Comparison of ENCODE assay signal across 8 mouse cellular contexts in the genomic region with DNA sequence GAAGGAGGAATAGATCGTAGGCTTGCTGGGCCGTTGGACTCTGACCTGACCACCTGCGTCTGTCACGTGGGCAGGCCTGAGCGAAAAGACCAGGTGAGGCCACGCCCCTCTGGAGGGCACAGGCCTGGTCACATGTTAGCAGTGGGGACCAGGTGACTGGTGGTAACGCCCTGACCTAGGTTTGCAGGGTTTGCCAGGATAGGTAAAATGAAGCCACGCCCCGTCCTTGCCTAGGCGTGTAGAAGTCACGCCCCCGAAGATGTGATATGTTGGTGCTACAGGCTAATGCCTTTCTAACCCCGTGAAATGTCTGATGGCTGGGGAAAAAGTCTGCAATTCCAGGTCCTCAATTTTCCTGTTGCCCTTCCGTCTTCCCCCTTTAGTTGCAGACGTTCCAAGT. TPM values are rescaled to one million over a fixed set of nuclear protein-coding genes. Genes with fewer than 3 reads are reported as not detected.
A peak's percentile ranks its signal among the peaks of the same experiment; 100 is the strongest.
DNase-seq lines count a peak whose midpoint lies in the region; ATAC-seq and TF ChIP-seq lines count a peak whose summit lies in the region.

No protein-coding gene starts in this region.

- H3K4me2 ChIP-seq in hindbrain, embryonic 13.5 days: peak overlapping the region; percentile 86
- peak overlapping the region; percentile 91 for H3K4me2 ChIP-seq in limb, embryonic 15.5 days
- peak overlapping the region; percentile 70 for H3K4me2 ChIP-seq in midbrain, embryonic 15.5 days

- peaks cover 56% of the 10 kb centered on the region for H3K27me3 ChIP-seq in hindbrain, embryonic 13.5 days
- peaks cover 17% of the 10 kb centered on the region for H3K27me3 ChIP-seq in limb, embryonic 15.5 days
- H3K27me3 ChIP-seq in midbrain, embryonic 15.5 days (replicated peaks): peaks cover 29% of the 10 kb centered on the region

- peak overlapping the region; percentile 78 for H3K9ac ChIP-seq in hindbrain, embryonic 13.5 days
- peak overlapping the region; percentile 58 for H3K9ac ChIP-seq in limb, embryonic 15.5 days
- peak overlapping the region; percentile 58 for H3K9ac ChIP-seq in midbrain, embryonic 15.5 days

- TF ChIP-seq POLR2A in cortical plate, adult 2 months (IDR thresholded peaks at IDR 0.05; ENCODE audit: extremely low read depth, insufficient read depth, low read length): no peak

- ATAC-seq in hindbrain, embryonic 13.5 days (ENCODE audit: low FRiP score): peak; percentile 55
- peak; percentile 22; the same call in 1 of the 2 replicates for ATAC-seq in limb, embryonic 15.5 days (ENCODE audit: insufficient number of reproducible peaks, low FRiP score, low TSS enrichment, low read depth)
- peak; percentile 60 for ATAC-seq in midbrain, embryonic 15.5 days (replicated peaks)

- intact Hi-C loops in left cerebral cortex, postnatal 14 days (cut with DNase I): loop anchor here (1.0 kb wide), 1 partner anchor 15 kb away; no protein-coding TSS in a partner anchor

- no peaks in the 10 kb centered on the region for H3K9me3 ChIP-seq in hindbrain, embryonic 13.5 days
- no peaks in the 10 kb centered on the region for H3K9me3 ChIP-seq in limb, embryonic 15.5 days
- no peaks in the 10 kb centered on the region for H3K9me3 ChIP-seq in midbrain, embryonic 15.5 days

- peak overlapping the region; percentile 43 for H3K4me3 ChIP-seq in cortical plate, adult 2 months (ENCODE audit: insufficient read depth, low read length)
- peak overlapping the region; percentile 55 for H3K4me3 ChIP-seq in hindbrain, embryonic 13.5 days
- H3K4me3 ChIP-seq in limb, embryonic 15.5 days: peak overlapping the region; percentile 61
- H3K4me3 ChIP-seq in midbrain, embryonic 15.5 days: peak overlapping the region; percentile 54

- peak; percentile 55 for DNase-seq in ovary, postnatal 36 days (ENCODE audit: low spot score)
- no peak for DNase-seq in ovary, postnatal 10 days (ENCODE audit: low spot score)
- no peak for DNase-seq in left cerebral cortex, postnatal 14 days (ENCODE audit: low spot score in 2 of 2)
- DNase-seq in gastrocnemius, postnatal 4 days (ENCODE audit: low spot score in 2 of 2): no peak

- WGBS in hindbrain, embryonic 13.5 days: 3% methylated on average over 15 of the region's 15 CpGs
- WGBS in limb, embryonic 15.5 days: 3% methylated on average over 15 of the region's 15 CpGs
- 3% methylated on average over 15 of the region's 15 CpGs for WGBS in midbrain, embryonic 15.5 days

- H3K36me3 ChIP-seq in hindbrain, embryonic 13.5 days: peaks cover 3% of the 10 kb centered on the region; the same call in 1 of the 2 replicates
- peaks cover 4% of the 10 kb centered on the region; the same call in 1 of the 2 replicates for H3K36me3 ChIP-seq in limb, embryonic 15.5 days
- no peaks in the 10 kb centered on the region for H3K36me3 ChIP-seq in midbrain, embryonic 15.5 days (replicated peaks)

- H3K4me1 ChIP-seq in cortical plate, adult 2 months (ENCODE audit: control insufficient read depth, insufficient read depth, low read length): peaks cover 6% of the 10 kb centered on the region; the same call in 1 of the 2 replicates
- peaks cover 29% of the 10 kb centered on the region for H3K4me1 ChIP-seq in hindbrain, embryonic 13.5 days (replicated peaks)
- peaks cover 25% of the 10 kb centered on the region for H3K4me1 ChIP-seq in limb, embryonic 15.5 days
- peaks cover 30% of the 10 kb centered on the region for H3K4me1 ChIP-seq in midbrain, embryonic 15.5 days

- no peak overlapping the region for H3K27ac ChIP-seq in cortical plate, adult 2 months (ENCODE audit: insufficient read depth, low read length)
- H3K27ac ChIP-seq in hindbrain, embryonic 13.5 days: peak overlapping the region; percentile 73
- peak overlapping the region; percentile 84 for H3K27ac ChIP-seq in limb, embryonic 15.5 days
- peak overlapping the region; percentile 72 for H3K27ac ChIP-seq in midbrain, embryonic 15.5 days

- TF ChIP-seq CTCF in cortical plate, adult 2 months (IDR thresholded peaks at IDR 0.05; ENCODE audit: extremely low read depth, insufficient read depth, low read length): no peak

RNA-seq across cellular contexts. Expression of a gene that starts 0.4 kb away (rescaled TPM):
- polyA plus RNA-seq in cortical plate, adult 2 months (2012; rRNA removed): 15.6 and 19.2 TPM in 2 replicates
- 25.1 and 25.5 TPM in 2 replicates for polyA plus RNA-seq in hindbrain, embryonic 13.5 days (2015; fragmentation: Nextera tagmentation; extraction: Ambion mirVana)
- polyA plus RNA-seq in limb, embryonic 15.5 days (2015; fragmentation: Nextera tagmentation; extraction: Ambion mirVana): 26.9 and 28.8 TPM in 2 replicates
- polyA plus RNA-seq in midbrain, embryonic 15.5 days (2015; fragmentation: Nextera tagmentation; extraction: Ambion mirVana): 38.9 and 41.1 TPM in 2 replicates
- total RNA-seq in left cerebral cortex, postnatal 14 days (2021): 1 to 10 TPM; 7.5 to 8.1 TPM
- 1 to 10 TPM; 3.5 to 4.5 TPM for total RNA-seq in gastrocnemius, postnatal 4 days (2021)

RNA-seq across cellular contexts. Expression of a gene that starts 12.3 kb away (rescaled TPM):
- 57.5 and 81.7 TPM in 2 replicates for polyA plus RNA-seq in cortical plate, adult 2 months (2012; rRNA removed)
- polyA plus RNA-seq in hindbrain, embryonic 13.5 days (2015; fragmentation: Nextera tagmentation; extraction: Ambion mirVana): 5.2 and 5.9 TPM in 2 replicates
- polyA plus RNA-seq in limb, embryonic 15.5 days (2015; fragmentation: Nextera tagmentation; extraction: Ambion mirVana): 30.4 and 42.5 TPM in 2 replicates
- 5.5 and 6.8 TPM in 2 replicates for polyA plus RNA-seq in midbrain, embryonic 15.5 days (2015; fragmentation: Nextera tagmentation; extraction: Ambion mirVana)
- 10 to 100 TPM; 51.5 to 65.4 TPM for total RNA-seq in left cerebral cortex, postnatal 14 days (2021)
- total RNA-seq in gastrocnemius, postnatal 4 days (2021): 10 to 100 TPM in 1 of 2 experiments, 1 to 10 TPM in 1; 10.0 to 10.1 TPM

RNA-seq across cellular contexts. Expression of a gene that starts 21.3 kb away (rescaled TPM):
- 37.3 and 37.7 TPM in 2 replicates for polyA plus RNA-seq in cortical plate, adult 2 months (2012; rRNA removed)
- polyA plus RNA-seq in hindbrain, embryonic 13.5 days (2015; fragmentation: Nextera tagmentation; extraction: Ambion mirVana): 61.4 and 62.1 TPM in 2 replicates
- 95.2 and 95.6 TPM in 2 replicates for polyA plus RNA-seq in limb, embryonic 15.5 days (2015; fragmentation: Nextera tagmentation; extraction: Ambion mirVana)
- 54.2 and 54.7 TPM in 2 replicates for polyA plus RNA-seq in midbrain, embryonic 15.5 days (2015; fragmentation: Nextera tagmentation; extraction: Ambion mirVana)
- 10 to 100 TPM; 38.1 to 52.0 TPM for total RNA-seq in left cerebral cortex, postnatal 14 days (2021)
- 10 to 100 TPM; 38.7 to 45.2 TPM for total RNA-seq in gastrocnemius, postnatal 4 days (2021)

RNA-seq across cellular contexts. Expression of a gene that starts 21.4 kb away (rescaled TPM):
- 287 TPM in 2 replicates for polyA plus RNA-seq in cortical plate, adult 2 months (2012; rRNA removed)
- 1,362 and 1,388 TPM in 2 replicates for polyA plus RNA-seq in hindbrain, embryonic 13.5 days (2015; fragmentation: Nextera tagmentation; extraction: Ambion mirVana)
- 635 and 681 TPM in 2 replicates for polyA plus RNA-seq in limb, embryonic 15.5 days (2015; fragmentation: Nextera tagmentation; extraction: Ambion mirVana)
- 1,276 and 1,344 TPM in 2 replicates for polyA plus RNA-seq in midbrain, embryonic 15.5 days (2015; fragmentation: Nextera tagmentation; extraction: Ambion mirVana)
- 100 to 1,000 TPM; 402 to 429 TPM for total RNA-seq in left cerebral cortex, postnatal 14 days (2021)
- total RNA-seq in gastrocnemius, postnatal 4 days (2021): 100 to 1,000 TPM; 317 to 327 TPM

RNA-seq across cellular contexts. Expression of a gene that starts 21.6 kb away (rescaled TPM):
- not detected in 2 replicates for polyA plus RNA-seq in cortical plate, adult 2 months (2012; rRNA removed)
- polyA plus RNA-seq in hindbrain, embryonic 13.5 days (2015; fragmentation: Nextera tagmentation; extraction: Ambion mirVana): not detected in 2 replicates
- not detected in 2 replicates for polyA plus RNA-seq in limb, embryonic 15.5 days (2015; fragmentation: Nextera tagmentation; extraction: Ambion mirVana)
- polyA plus RNA-seq in midbrain, embryonic 15.5 days (2015; fragmentation: Nextera tagmentation; extraction: Ambion mirVana): not detected in 2 replicates
- not detected for total RNA-seq in left cerebral cortex, postnatal 14 days (2021)
- 1 to 10 TPM in 1 of 2 experiments, not detected in 1; 2.0 TPM for total RNA-seq in gastrocnemius, postnatal 4 days (2021)
